Mouse (Mus musculus) right cerebral cortex, adult 2 months (tissue): ENCODE measurements at regions not wholly inside any gene's neighbourhood (a gene's known extent, or its start where the extent isn't known, plus 50 kb on each side); places are given as distances from the start of the nearest gene placed in this dataset.

Source experiments
- DNase-seq, 2 experiments: peaks; one replicate each; pipeline ENCODE4 v3.0.0; 2021 to 2022; ENCODE audit warnings: low spot score in 2 of 2

DNA sequence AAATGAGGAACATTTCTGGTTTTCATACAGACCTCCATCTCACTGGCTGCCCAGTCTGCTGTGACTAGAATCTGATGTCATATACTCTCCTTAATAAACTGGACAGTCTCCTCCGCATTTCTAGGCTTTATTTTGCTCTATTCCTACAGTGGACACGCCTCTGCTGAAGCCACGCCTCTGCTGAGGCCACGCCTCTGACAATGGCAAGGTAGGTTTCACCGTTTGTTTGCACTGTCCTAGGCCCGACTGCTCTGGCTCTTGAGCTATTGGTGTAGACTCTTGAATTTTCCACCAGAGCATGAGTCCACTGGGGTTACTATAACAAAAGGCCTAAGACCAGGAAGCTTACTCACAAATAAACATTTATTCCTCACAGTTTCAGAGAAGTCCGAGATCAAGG is 69.8 kb upstream of the Pax2 start:
- no peak for DNase-seq

DNA sequence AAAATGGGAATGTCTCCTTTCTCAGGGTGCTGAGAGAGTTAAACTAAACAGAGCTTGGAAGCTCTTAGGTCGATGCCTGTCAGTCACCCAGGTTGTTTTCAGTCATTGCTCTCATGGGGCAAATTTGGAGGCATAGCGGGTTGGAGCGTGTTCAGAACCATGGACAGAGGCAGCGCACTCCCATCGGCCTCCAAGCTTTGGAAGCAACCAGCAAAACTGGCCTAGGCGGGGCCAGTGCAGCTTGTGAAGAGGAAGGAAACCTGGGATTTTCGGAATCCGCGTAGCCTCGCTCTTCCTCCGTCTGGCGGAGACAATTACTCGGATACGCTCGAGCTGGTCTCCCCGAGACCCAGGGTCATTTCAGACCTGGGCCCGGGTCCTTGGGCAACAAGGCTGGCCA is 63.4 kb upstream of the Pax2 start:
- no peak for DNase-seq

DNA sequence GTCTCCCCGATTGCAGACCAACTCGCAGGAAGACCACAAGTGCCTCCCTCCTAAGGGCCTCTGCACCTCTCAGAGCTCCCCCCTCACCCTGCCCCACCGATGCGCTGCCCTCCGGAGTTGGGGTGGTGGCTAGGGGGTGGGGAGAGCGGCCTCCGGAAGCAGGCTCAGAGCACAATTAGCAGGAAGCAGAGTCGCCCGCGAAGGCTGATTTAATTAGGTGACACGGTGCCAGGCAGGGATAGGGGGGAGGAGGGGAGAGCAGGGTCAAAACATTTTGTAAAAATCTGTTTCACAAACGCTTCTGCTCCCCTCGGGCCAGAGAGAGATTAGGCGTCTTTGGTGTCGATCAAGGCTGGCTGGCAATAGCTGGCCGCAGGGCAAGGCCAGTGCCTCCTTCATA is 63.0 kb upstream of the Pax2 start:
- DNase-seq: no peak

DNA sequence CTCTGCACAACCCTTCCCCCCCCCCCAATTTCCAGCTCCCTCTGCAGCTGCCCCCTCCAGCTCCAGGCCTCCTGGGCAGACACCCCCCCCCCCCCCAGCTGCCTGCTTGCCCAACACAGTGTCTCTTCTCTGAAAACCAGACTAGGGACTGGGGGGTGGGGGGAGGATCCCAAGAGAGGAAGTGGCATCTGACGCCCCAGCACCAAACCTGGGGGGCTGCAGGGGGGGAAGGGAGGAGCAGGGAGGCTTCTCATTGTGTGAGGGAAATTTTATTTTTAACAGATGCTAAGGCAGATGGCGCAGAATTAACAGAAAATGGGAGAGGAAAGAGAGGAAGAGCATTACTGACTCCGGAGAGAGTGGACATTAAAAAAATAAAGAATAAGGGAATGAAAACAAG is 60.5 kb upstream of the Pax2 start:
- no peak for DNase-seq

DNA sequence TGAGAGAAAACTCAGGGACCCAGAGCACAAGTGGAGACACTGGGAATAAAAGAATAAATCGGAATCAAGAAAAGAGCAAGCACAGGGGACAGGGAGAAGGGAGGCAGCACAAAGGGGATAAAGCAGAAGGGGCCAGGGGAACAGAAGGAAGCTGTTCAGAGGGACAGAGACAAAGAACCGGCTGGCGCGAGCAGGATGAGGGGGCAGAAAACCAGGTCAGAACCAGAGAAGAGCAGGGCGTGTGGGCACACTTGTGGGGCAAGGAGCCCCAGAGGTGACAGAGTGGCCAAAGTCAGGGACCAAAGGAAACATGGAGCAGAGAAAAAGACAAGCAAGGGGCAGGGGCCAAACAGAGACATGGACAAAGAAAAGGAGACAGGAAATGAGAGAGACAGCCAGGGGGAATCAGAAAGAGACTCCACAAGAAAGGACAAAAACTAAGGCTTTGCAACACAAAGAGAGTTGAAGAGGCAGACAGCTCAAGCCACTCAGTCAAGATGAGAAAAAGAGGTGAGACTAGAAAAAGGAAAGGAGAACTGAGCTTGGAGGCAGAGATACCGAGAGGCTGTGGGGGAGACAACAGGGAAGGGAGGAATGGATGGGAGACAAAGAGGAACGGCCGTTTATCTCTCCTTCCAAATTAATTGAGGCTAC is 59.7 kb upstream of the Pax2 start:
- no peak for DNase-seq

DNA sequence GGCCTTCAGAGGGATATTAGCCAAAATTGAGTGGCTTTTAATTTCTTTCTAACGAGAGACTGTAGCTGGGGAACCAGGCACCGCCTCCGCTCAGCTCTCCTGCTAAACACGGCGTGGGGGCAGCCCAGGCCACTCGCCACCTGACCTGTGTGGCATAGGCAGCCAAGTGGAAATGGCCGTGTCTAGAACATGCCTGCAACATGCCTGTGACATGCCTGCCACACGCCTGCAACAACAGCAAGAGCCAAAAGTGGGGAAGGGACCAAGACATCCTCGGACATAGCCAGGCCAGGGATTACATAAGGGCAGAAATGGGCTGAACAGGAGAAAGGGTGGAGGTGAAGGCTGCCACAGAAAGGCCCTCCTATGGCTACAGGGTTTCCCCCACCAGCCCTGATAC is 59.1 kb upstream of the Pax2 start:
- no peak for DNase-seq

DNA sequence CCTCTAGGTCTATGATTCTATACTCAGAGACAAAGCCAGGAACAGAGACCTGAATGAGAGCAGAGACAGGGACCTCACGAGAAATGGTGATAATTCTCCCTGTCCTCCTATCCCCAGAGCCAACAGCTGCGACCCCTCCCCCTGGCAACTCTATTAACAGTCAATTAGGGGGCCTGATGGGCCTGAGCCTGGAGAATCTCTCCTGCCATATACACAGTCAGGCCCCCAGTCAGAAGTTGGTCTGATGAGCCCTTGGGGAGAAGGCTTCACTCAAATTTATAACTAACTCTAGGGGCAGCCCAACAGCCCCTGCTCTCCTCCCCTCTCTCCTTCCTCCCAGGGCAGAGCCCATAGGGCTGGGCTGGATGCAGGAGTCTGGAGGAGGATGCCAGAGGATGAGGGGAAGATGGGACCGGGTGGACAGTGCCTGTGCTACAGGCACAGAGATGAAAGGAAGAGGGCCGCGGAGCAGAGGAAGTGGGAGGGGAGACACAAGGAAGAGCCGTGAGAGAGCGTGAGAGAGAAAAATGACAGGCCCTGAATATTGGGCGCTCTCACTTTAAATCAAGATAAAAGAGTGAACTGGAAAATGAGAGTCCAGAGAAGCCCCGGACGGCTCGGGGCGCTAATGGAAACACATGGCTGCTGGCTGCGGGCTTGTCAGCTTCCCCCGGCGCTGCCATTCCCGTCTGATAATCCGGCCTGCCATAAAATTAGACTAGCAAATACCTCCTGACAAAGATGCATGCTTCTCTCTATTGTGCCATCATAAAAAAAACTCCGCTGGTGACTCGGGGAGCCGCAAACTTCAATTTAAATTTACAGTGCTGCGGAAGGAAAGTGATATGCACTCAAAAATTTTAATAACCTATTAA is 57.2 kb upstream of the Pax2 start:
- DNase-seq: no peak
